Comparison of ENCODE assay signal across 16 mouse cellular contexts in genomic region chr9:28789439-28789838, GRCm38 (mm10).
"Had no signal": no experiment of that assay in that cellular context is flagged by ENCODE, and none has a peak within 500 bp of the region (broad histone marks: within the 10 kb centered on the region; RNA-seq: fewer than 3 reads in every experiment).

No protein-coding gene starts in this region.

- H3K4me3 ChIP-seq: kidney, embryonic 15.5 days; limb, embryonic 13.5 days; midbrain, embryonic 10.5 days; myocyte; neural tube, embryonic 15.5 days had no signal

- H3K9ac ChIP-seq: kidney, embryonic 15.5 days; limb, embryonic 13.5 days; liver, embryonic 14.5 days; neural tube, embryonic 15.5 days had no signal

- H3K27me3 ChIP-seq: kidney, embryonic 15.5 days; limb, embryonic 13.5 days; neural tube, embryonic 15.5 days had no signal

- H3K9me3 ChIP-seq: kidney, embryonic 15.5 days; limb, embryonic 13.5 days; midbrain, embryonic 10.5 days; neural tube, embryonic 15.5 days had no signal

- H3K4me1 ChIP-seq: kidney, embryonic 15.5 days; limb, embryonic 13.5 days; midbrain, embryonic 10.5 days; neural tube, embryonic 15.5 days had no signal

- H3K4me2 ChIP-seq: kidney, embryonic 15.5 days; limb, embryonic 13.5 days; neural tube, embryonic 15.5 days had no signal

- DNase-seq: kidney, adult 2 months; kidney, postnatal 14 days; layer of hippocampus, adult 9-11 months; layer of hippocampus, postnatal 36 days; left cerebral cortex, postnatal 4 days; lung, adult 18-20 months; lung, postnatal 4 days; thymus, adult 2 months; thymus, postnatal 25 days had no signal

- H3K27ac ChIP-seq: kidney, embryonic 15.5 days; limb, embryonic 13.5 days; liver, embryonic 14.5 days; midbrain, embryonic 10.5 days; neural tube, embryonic 15.5 days; stomach, postnatal 0 days had no signal

- H3K36me3 ChIP-seq: kidney, embryonic 15.5 days; limb, embryonic 13.5 days; midbrain, embryonic 10.5 days; neural tube, embryonic 15.5 days had no signal
